Mouse (Mus musculus) lung, postnatal 4 days (tissue): Measurements from ENCODE around the gene Card19.

ENCODE experiments used
- DNase-seq, 2 experiments: peaks; one replicate each; pipeline ENCODE4 v3.0.0; 2021

The Card19 gene

DNA sequence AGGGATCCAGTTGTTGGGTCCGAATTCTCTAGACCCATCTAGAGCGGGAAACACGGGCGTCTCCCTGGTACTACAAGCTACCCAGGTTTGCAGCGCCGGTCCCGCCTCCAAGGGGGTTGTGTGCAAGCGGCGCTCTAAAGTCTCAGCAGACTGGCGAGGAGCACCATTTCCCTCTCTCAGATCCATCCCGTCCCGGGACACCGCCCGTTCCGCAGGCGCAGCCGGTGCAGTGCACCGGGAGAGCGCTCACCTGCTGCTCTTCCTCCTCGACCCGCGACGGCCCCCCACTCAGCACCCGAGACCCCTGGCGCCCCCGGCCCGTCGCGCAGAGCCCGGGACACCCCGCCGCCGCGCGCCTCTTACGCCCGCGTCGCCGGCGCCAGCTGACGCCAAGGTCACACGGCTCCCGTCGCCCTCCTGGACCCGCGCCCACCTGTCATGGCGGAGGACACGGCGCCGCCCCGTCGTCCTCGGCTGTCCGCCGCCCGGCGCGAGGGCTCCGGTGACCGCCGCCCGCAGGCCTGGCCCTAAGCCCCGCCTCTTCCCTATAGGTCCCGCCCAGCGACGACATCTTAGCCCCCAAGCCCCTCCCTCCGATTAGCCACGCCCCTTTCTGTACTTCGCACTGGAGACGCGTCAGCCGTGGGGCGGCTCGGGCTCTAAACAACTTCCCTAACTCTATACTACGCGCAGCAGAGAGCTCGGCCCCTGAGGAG is at the start of gene Card19:
Card19 (minus strand) TSS at position 534 of the 716 bp plus-strand sequence.
- peak; percentile 97 to 98 for DNase-seq

DNA sequence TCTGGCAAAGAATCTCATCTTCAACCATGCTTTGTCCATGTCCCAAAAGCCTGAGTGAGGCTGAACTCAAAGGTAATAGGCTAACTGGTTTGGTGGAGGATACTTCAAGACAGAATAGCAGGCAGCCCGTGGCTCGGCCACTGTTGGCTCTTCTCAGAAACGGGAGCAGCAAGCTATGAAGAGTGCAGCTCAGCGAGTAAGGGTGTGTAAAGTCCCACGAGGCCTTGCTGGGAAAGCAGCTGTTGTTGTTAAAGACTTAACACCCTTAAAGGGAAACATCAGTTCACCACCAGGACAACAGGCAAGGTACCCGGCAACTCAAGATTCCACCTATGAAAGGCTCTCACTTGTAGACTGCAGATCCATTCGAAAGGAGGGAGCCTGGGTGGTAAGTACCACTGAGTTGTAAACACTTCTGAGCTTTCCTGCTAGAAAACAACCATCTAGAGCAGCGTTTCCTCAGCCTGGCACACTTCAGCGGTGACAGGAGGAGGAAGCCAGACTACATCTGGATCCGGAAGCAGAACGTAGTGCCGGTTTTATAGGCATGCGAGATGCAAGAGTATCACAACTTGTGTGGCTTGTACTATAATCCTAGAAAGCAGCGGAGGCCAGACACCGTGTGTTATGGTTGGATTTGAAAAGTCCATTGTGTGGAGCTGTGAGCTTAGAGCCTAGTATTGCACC is 44.3 kb upstream of the Card19 start:
- DNase-seq: no peak

DNA sequence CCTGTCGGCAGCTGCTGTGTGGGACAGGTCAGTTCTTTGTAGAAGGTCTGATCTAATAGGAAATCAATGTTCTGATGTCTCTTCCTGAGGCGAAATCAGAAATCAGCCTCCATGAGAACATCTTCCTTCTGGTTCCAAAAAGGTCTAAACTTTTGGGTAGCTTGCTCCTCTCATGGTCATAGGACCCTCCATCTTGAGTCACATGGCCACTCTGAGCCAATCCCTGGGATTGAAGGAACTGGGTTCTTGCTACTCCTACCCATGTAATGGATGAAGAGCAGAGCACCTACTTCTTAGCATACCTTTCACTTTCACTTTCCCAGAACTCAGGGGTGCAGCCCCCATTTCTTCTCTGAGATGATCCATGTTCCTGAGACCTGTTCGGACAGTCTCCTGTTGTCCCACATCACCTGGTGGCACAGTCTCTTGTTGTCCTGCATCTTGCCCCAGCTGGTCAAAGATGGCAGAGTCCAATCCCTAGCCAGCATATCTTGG is 42.0 kb upstream of the Card19 start:
- DNase-seq: no peak

DNA sequence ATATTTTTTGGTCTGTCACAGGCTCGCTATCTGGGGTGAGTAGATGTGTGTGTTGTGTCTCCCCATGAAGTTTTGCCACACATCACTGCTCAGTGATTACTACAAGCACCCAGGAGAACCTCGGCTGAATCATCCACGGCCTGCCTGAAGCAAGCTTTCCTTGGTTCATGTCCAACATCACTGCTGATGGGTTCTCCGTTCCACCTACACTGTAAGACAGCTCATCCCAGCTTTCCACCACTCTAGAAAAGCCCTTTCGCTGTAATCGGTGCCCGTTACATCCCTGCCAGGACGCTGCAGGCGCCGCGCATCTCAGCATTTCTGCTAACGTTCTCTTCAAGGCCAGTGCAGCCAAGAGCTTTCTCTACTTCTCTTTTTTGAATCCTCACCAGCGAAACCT is 36.9 kb upstream of the Card19 start:
- DNase-seq: no peak

- no peak for DNase-seq
Observed at GRCm38 (mm10) chr13:49252113-49252512, 36.3 kb upstream of the Card19 start.

DNA sequence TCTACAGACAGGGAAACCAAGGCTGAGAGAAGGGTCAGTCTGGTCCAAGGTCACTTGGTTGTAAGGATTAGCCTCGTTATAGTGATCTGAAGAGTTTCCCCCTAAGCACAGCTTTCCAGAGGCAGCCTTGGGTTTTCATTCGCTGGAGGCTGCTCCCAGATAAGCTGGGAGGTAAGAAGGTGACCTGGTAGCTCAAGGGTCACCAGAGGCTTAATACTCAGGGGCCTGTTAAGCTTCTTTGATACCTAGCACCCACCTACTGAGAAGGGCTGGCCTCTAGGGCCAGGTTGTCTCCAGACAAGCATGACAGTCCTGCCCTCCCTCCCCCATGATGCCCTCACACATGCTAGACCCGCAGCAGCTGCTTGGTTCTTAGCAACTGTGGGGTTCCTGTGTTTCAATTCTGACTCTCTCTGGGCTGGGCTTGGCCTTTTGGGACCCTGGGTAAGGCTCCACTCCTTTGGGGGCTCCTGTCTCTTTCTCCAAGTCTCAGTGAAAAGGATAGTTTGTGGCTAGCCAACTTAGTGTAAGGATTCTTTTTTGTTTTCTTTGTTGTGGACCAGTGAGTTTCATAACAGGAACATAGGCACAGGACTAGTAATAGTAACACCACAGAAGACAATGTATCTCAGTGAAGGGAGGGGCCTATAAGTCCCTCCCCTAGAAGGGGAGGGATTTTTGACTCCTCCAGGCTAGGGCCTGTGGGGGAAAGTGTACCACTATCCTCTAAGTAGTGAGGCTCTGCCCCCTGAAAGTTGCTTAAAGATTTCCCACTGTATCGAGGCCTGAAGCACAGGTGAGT is 35.1 kb upstream of the Card19 start:
- no peak for DNase-seq

DNA sequence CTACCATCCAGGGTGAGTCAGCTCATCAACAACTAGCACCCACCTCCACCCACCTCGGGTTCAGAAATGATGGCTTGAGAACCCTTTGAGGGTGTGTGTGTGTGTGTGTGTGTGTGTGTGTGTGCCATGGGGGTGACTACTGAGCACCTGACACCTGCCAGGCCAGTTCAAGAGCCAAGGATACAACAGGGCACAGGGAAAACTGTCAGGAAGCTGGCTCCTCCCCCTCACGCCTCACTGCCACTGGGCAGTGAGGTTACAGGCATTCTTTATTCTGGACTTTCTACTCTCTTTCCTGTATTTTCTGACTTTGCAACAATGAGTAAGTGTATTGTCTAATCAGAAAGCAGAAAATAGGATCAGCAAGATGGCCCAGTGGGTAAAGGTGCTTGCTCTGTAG is 33.8 kb upstream of the Card19 start:
- DNase-seq: no peak

- no peak for DNase-seq
Observed at GRCm38 (mm10) chr13:49248923-49249322, 33.1 kb upstream of the Card19 start.

GRCm38 (mm10) chr13:49248467-49248862 is 32.6 kb upstream of the Card19 start, which contains the start of gene Susd3:
Gene Susd3, minus strand, starts transcription at chr13:49248706.
- DNase-seq: no peak

- DNase-seq: peak; percentile 42 to 46
Observed at GRCm38 (mm10) chr13:49247740-49248466, 32.1 kb upstream of the Card19 start.

DNA sequence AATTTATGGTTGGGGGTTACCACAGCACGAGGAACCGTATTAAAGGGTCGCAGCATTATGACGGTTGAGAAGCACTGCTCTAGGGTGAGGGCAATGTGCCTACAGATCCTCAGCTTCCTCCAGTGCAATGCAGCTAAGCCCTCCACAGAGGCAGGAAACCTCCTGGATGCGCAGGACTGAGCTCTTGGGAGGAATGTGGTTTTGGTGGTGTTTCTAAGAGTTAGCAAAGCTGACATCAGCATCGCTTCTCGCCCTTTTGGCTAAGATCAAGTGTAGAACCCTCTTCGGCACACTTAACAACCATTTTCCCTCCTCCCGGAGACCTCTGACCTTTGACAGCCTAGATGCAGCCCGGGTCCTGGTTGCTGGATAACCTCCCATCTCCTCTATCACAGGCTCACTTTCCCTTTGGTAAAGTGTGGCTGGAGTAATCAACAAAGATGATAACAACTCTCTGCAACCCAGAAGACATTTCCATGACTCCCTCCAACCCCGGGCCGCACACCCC is 31.4 kb upstream of the Card19 start:
- no peak for DNase-seq

- no peak for DNase-seq
Observed at GRCm38 (mm10) chr13:49246626-49247025, 30.8 kb upstream of the Card19 start.

DNA sequence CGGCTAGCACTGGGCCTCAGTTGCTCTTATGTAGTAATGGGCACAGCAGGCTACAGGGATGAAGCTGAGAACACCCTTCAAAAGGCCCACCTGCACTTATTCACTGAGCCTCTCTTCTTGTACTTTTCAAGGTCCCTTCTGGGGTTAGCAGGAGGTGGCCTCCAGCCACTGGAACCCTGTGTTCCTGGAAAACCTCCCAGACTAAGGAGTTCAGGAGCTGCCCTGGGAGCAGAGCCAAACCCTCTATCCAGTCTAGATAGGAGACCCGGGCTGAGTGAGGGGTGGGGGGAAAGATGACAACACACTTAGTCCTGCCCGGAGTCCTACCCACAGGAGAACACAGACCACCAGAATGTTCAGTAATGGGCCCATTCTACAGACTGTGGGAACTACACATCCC is 30.2 kb upstream of the Card19 start:
- no peak for DNase-seq

DNA sequence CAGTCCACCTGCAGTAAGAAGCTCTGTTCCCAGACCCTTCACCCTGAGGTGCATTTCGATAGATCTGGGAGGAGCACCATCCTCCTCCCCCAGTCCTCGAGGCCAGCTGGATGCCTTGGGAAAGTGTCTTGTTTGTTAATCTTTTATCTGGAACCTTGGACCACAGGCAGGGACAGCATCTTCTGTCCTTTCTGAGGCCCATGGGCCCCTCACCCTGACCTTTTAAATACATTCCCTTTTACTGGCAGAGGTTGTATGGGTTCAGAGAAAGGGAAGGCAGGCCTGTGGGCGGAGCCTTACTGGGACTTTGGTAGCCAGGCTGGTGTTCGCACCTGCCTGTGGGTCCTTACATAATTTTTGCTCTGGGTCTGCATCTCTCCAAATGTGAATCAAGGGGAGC is 29.4 kb upstream of the Card19 start:
- no peak for DNase-seq

DNA sequence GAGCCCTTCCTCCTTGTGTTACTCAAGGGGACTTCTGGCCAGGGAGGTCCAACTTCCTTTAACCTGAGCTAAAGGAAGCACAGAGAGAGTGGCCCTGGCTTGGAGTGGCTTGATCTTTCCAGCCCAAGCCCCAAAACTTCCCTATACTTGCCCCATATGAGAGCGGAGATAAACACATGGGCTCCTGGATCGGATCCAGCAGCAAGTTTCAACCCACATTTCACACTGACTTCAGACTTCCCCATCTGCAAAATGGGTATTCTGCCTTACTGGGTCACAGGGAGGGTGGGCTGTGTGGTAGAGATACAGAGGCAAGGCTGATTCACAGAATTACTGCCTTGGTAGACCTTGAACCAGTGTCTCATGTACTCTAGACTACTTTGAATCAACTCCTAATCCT is 27.7 kb upstream of the Card19 start:
- DNase-seq: no peak

DNA sequence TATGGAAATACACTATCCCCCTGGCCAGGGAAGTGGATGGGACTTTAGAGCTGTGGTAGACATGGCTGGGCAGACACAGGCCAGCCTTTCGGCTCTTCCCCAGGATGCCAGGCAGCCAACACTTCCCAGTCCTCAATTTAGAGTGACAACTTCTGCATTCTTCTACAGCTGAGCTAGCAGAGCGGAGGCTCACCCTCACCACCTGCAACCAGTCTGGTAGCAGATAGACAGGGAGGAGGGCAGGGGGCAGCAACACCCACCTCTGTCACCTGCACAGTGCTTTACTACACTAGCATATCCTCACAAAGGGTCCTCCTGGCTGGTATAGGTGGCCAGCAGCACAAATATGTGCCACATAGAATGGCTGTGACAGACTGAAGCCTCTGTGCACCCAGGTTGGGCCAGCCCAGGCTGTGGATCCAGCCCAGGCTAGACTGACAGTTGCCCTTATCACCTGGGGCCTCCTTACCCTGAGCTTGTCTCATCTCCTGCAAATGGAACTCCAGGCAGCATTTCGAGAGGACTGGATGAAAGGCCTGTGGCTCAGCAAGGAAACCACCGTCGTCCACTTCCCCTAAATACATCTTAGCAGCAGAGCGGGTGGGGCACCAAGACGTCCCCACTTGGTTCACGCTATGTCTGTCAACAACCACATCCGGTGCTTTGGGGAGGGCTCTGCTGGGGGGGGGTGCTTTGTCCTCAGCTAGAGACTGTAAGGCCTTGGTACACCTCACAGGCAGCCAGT is 26.7 kb upstream of the Card19 start:
- DNase-seq: peak; percentile 67 to 76

GRCm38 (mm10) chr13:49238737-49239136 is 22.9 kb upstream of the Card19 start:
- no peak for DNase-seq

DNA sequence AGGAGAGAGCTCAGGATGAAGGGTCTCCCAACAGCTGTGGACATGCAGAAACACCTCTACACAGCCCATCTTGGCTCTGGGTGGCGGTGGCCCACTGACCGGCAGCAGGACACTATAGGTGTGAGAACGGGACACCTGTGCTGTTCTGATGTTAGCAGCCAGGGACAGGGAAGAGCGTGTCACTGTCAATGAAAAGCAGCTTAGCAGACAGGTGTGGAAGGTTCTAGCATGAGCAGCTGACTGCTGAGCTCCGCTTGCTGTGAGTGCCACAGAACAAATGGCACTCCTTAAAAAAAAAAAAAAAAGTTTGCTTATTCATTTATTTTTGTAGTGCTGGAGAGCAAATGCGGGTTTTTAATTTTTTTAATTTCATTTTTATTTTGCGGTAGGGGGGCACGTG is 21.8 kb upstream of the Card19 start:
- no peak for DNase-seq

DNA sequence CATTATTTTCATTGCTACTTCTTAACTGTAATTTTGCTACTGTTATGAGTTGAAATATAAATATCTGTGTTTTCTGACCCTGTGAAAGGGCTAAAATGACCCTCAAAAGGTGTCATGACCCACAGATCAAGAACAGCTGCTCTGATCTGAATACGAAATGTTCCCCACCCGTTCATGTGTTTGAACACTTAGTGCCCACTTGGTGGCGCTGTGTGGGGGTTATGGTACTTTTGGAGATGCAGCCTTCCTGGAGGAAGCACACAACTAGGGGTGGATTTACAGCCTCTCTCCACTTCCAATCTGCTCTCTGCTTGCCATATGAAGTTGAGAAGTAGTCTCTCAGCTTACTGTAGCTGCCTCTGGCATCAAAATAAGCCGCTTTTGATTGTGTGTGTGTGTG is 18.9 kb upstream of the Card19 start:
- DNase-seq: no peak

GRCm38 (mm10) chr13:49233792-49234572 is 18.1 kb upstream of the Card19 start:
- DNase-seq: no peak

DNA sequence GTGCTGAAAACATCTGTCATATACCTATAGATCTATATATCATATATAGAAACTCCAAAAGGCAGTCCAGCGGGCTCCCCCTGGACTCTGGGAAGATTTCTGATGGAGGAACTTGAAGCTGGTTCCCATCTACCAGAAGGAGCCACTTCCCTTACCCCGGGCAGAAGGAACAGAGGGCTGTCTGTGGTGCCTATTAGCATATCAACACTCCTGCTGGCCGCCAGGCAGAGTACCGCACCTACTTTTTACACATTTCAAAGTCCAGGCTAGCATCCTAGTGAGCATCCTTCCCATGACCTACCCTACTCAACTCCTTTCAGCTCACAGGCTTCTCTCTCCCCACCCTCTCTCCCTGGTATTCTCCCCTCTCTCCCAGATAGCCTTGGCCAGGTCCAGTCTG is 9.8 kb upstream of the Card19 start:
- no peak for DNase-seq
